Mouse (Mus musculus) midbrain, embryonic 13.5 days (tissue): ENCODE data around the gene Yipf3. TPM values are rescaled to one million over a fixed set of nuclear protein-coding genes. Genes with fewer than 3 reads are reported as not detected.

Experiments used
- ATAC-seq: fragments of 200-750 bp; cut with Nextera tagmentation; 2 replicates; pipeline ENCODE4 v1.8.0; 2017; ENCODE audit warnings: mild to moderate bottlenecking, moderate TSS enrichment, moderate library complexity
- H3K27ac ChIP-seq: fragments of 300-500 bp; sonication (generic); 2 replicates; pipeline ENCODE4 v1.5.1; 2015; ENCODE audit warnings: inconsistent platforms, mild to moderate bottlenecking, moderate library complexity
- H3K27me3 ChIP-seq: fragments of 300-500 bp; sonication (generic); 2 replicates; pipeline ENCODE4 v1.6.1; 2015; ENCODE audit warnings: mild to moderate bottlenecking, inconsistent platforms
- H3K36me3 ChIP-seq: fragments of 300-500 bp; sonication (generic); 2 replicates; pipeline ENCODE4 v1.6.1; 2015; ENCODE audit warnings: mild to moderate bottlenecking, inconsistent platforms
- H3K4me1 ChIP-seq: fragments of 300-500 bp; sonication (generic); replicated peaks from 2 replicates; pipeline ENCODE4 v1.6.1; 2015; ENCODE audit warnings: inconsistent platforms
- H3K4me2 ChIP-seq: fragments of 300-500 bp; sonication (generic); replicated peaks from 2 replicates; pipeline ENCODE4 v1.6.1; 2015; ENCODE audit warnings: moderate library complexity, mild to moderate bottlenecking, inconsistent platforms
- H3K4me3 ChIP-seq: fragments of 300-500 bp; sonication (generic); replicated peaks from 2 replicates; pipeline ENCODE4 v1.5.1; 2015; ENCODE audit warnings: mild to moderate bottlenecking, inconsistent platforms
- H3K9ac ChIP-seq: fragments of 300-500 bp; sonication (generic); replicated peaks from 2 replicates; pipeline ENCODE4 v1.6.1; 2015; ENCODE audit warnings: mild to moderate bottlenecking, inconsistent platforms
- H3K9me3 ChIP-seq: fragments of 300-500 bp; sonication (generic); 2 replicates; pipeline ENCODE4 v1.6.1; 2016; ENCODE audit warnings: mild to moderate bottlenecking, inconsistent platforms
- WGBS: fragments of 180-500 bp; shearing (Covaris S2); methylation state at CpG from one replicate; pipeline ENCODE4 v1.1.7; 2015; 5-methylcytosine and 5-hydroxymethylcytosine counted together
- polyA plus RNA-seq: library from polyadenylated mRNA; unstranded; fragments of >200 nt; fragmentation: Nextera tagmentation; extraction: Ambion mirVana; gene quantifications from 2 replicates; pipeline ENCODE4 v1.2.1, GENCODE M21; 2015

Yipf3 gene
- polyA plus RNA-seq, 1 experiment from 2014 or later = 91.6 TPM

GRCm38 (mm10) chr17:46241471-46241870, 6.4 kb upstream of the Yipf3 start:
- H3K9me3 ChIP-seq = no peaks in the 10 kb centered on the region
- H3K9ac ChIP-seq = no peak overlapping the region
- WGBS = 86% methylated on average over 11 of the region's 11 CpGs
- no peak overlapping the region for H3K27ac ChIP-seq
- H3K4me2 ChIP-seq = no peak overlapping the region
- H3K27me3 ChIP-seq = no peaks in the 10 kb centered on the region
- peaks cover 98% of the 10 kb centered on the region for H3K36me3 ChIP-seq
- H3K4me1 ChIP-seq = peaks cover 7% of the 10 kb centered on the region
- no peak for ATAC-seq
- no peak overlapping the region for H3K4me3 ChIP-seq

DNA sequence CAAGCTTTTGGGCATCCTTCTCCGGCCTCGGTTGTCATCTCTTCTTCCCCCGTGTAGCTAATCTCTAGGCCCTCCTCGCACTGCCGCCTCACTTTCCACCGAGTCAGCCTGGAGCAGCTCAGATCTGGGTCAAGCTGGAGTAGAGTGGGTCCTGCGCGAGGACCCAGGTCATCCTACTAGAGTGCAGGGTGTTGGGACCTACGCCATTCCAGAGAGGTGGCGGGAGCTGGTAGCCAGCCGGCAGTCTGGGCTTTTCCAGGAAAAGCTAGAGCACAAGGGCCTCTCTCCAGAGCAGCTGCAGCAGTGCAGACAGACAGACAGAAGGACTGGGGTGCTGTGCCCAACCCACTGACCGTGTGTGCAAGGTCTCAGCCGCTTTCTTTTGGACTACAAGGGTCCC, 5.6 kb upstream of the Yipf3 start:
- 86% methylated on average over 13 of the region's 13 CpGs for WGBS
- H3K27me3 ChIP-seq = no peaks in the 10 kb centered on the region
- H3K4me2 ChIP-seq = no peak overlapping the region
- H3K36me3 ChIP-seq = peaks cover 93% of the 10 kb centered on the region
- H3K27ac ChIP-seq = no peak overlapping the region
- no peak overlapping the region for H3K4me3 ChIP-seq
- no peak overlapping the region for H3K9ac ChIP-seq
- peaks cover 14% of the 10 kb centered on the region for H3K4me1 ChIP-seq
- no peak for ATAC-seq
- no peaks in the 10 kb centered on the region for H3K9me3 ChIP-seq

- Histone ChIP-seq H3K4me3 (no peak overlapping the region), H3K27ac (no peak overlapping the region), H3K36me3 (peaks cover 85% of the 10 kb centered on the region), H3K4me2 (no peak overlapping the region), H3K9ac (no peak overlapping the region), H3K27me3 (no peaks in the 10 kb centered on the region), H3K4me1 (peaks cover 14% of the 10 kb centered on the region), H3K9me3 (no peaks in the 10 kb centered on the region)
- 90% methylated on average over 4 of the region's 4 CpGs for WGBS
- no peak for ATAC-seq
These were observed 4.9 kb upstream of the Yipf3 start for GRCm38 (mm10) chr17:46242993-46243392.

DNA sequence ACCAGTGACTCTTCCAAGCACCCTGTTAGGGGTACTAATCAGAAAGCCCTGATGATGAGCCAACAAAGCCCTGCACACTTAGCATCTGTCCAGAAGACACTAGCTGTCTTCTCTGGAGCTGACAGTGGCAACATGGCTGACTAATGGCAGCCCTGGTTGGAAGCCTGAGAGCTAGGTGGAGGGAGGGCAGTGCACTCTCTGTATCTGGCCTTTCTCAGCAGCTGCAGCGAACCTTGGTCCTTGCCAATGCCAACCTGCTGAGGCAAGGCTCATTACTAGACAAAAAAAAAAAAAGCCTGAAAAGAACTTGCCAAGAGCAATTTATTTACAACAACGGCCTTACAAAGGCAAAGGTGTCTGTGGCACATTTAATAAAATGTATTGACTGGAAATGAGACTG, 4.3 kb upstream of the Yipf3 start:
- Histone ChIP-seq H3K27me3 (no peaks in the 10 kb centered on the region), H3K36me3 (peaks cover 79% of the 10 kb centered on the region), H3K9me3 (no peaks in the 10 kb centered on the region), H3K4me3 (no peak overlapping the region), H3K4me2 (no peak overlapping the region), H3K4me1 (peaks cover 17% of the 10 kb centered on the region), H3K27ac (no peak overlapping the region), H3K9ac (no peak overlapping the region)
- WGBS = 83% methylated on average over 2 of the region's 2 CpGs
- no peak for ATAC-seq

DNA sequence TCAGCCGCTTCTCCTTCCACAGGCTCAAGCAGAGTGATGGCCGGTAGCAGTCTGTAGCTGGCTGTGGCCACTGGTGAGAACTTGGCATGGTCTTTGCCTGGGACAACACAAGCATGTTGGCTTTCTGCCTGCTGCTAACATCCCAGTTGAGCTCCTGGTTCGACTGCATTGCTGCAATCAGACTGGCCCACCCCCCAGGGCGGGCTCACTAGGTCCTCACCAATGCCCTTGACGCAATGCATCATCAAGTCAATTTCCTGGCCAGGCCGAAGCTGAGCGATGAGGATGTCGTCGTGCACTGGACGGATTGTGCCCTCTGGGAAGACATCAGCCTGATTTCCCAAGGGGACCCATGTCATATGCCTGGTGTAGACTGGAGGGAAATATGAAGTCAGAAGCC, 3.3 kb upstream of the Yipf3 start:
- Histone ChIP-seq H3K9me3 (no peaks in the 10 kb centered on the region), H3K9ac (no peak overlapping the region), H3K4me2 (no peak overlapping the region), H3K27ac (no peak overlapping the region), H3K4me3 (no peak overlapping the region), H3K36me3 (peaks cover 75% of the 10 kb centered on the region), H3K4me1 (peaks cover 26% of the 10 kb centered on the region), H3K27me3 (no peaks in the 10 kb centered on the region)
- no peak for ATAC-seq
- WGBS = 85% methylated on average over 10 of the region's 10 CpGs

GRCm38 (mm10) chr17:46248189-46248522, 276 bp downstream of the Yipf3 start:
- Histone ChIP-seq H3K36me3 (peaks cover 70% of the 10 kb centered on the region), H3K4me1 (peaks cover 30% of the 10 kb centered on the region), H3K9me3 (no peaks in the 10 kb centered on the region), H3K9ac (peak overlapping the region; percentile 99), H3K4me2 (peak overlapping the region; percentile 93), H3K27me3 (no peaks in the 10 kb centered on the region), H3K4me3 (peak overlapping the region; percentile 98), H3K27ac (peak overlapping the region; percentile 78)
- WGBS = 1% methylated on average over 37 of the region's 37 CpGs
- ATAC-seq = peak; percentile 70

DNA sequence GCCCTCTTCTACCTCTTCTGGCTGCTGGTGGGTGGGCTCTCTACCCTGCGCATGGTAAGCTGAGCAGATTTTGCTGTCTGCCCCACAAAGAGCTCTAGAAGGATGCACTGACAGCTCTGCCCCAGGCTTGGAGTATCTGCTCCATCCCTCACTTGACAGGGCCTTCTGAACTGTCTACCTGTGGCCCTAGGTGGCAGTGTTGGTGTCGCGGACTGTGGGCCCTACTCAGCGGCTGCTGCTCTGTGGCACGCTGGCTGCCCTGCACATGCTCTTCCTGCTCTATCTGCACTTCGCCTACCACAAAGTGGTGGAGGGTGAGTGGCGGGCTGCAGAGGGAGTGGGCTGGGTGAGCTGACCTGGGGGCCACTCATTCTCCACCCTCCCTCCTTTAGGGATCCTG, 3.3 kb downstream of the Yipf3 start:
- 81% methylated on average over 7 of the region's 7 CpGs for whole genome bisulfite sequencing
- H3K36me3 ChIP-seq = peaks cover 40% of the 10 kb centered on the region
- no peak overlapping the region for H3K27ac ChIP-seq
- H3K4me3 ChIP-seq = no peak overlapping the region
- H3K9me3 ChIP-seq = no peaks in the 10 kb centered on the region
- no peak for ATAC-seq
- peaks cover 6% of the 10 kb centered on the region for H3K27me3 ChIP-seq
- H3K4me2 ChIP-seq = no peak overlapping the region
- H3K9ac ChIP-seq = no peak overlapping the region
- peaks cover 51% of the 10 kb centered on the region for H3K4me1 ChIP-seq

DNA sequence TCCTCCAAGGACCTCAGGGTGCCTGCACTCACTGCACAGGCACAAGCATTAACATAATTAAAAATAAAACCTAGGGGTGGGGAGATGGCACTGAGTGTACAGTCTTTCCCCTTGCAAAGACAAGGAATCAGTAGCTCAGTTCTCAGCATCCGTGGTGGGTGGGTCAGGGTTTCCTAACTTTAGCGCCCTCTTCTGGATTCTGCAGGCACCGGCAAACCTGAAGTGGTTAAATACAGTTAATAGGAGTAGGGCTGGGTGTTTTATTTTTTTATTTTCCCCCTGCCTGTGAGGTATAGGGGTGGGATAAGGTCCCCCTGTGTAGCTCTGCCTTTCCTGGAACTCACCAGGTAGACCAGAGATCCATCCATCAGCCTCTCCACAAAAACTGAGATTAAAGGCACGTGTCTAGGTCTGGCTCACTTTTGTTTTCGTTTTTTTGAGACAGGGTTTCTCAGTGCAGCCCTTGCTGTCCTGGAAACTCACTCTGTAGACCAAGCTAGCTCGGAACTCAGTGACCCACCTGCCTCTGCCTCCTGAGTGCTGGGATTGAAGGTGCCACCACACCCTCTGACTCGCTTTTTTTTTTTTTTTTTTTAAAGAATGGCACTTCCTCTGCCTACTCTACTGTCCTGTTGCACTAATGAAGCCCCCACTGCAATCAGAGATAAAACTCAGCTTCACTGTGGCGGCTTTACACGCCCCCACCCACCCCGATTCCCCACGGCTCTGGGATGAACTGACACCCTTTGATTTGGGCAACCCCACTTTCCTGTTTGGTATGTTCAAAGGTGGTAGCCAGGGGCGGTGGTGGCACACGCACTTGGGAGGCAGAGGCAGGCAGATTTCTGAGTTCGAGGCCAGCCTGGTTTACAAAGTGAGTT, 4.9 kb downstream of the Yipf3 start:
- H3K27ac ChIP-seq = 0 out of 2 replicates have a peak overlapping the region, but pooled peaks have one; percentile 70
- H3K9me3 ChIP-seq = no peaks in the 10 kb centered on the region
- H3K4me2 ChIP-seq = peak overlapping the region; percentile 98
- peak overlapping the region; percentile 82; the same call in 1 of the 2 replicates for H3K9ac ChIP-seq
- no peak for ATAC-seq
- peaks cover 40% of the 10 kb centered on the region for H3K4me1 ChIP-seq
- WGBS = 58% methylated on average over 14 of the region's 14 CpGs
- peak overlapping the region; percentile 82 for H3K4me3 ChIP-seq
- H3K27me3 ChIP-seq = peaks cover 6% of the 10 kb centered on the region
- H3K36me3 ChIP-seq = peaks cover 50% of the 10 kb centered on the region

GRCm38 (mm10) chr17:46253452-46254084, 5.7 kb downstream of the Yipf3 start, which contains the start of gene Lrrc73:
Gene Lrrc73, plus strand, starts transcription at chr17:46253531.
- peak; percentile 87 for ATAC-seq
- WGBS = 2% methylated on average over 39 of the region's 48 CpGs
- Histone ChIP-seq H3K4me2 (peak within 1 kb of the TSS; percentile 98), H3K27me3 (peaks cover 6% of the 10 kb centered on the region), H3K9ac (peak within 1 kb of the TSS; percentile 82), H3K27ac (peak within 1 kb of the TSS; percentile 70), H3K4me3 (peak within 1 kb of the TSS; percentile 82), H3K9me3 (no peaks in the 10 kb centered on the region), H3K36me3 (peaks cover 58% of the 10 kb centered on the region), H3K4me1 (peaks cover 39% of the 10 kb centered on the region)

DNA sequence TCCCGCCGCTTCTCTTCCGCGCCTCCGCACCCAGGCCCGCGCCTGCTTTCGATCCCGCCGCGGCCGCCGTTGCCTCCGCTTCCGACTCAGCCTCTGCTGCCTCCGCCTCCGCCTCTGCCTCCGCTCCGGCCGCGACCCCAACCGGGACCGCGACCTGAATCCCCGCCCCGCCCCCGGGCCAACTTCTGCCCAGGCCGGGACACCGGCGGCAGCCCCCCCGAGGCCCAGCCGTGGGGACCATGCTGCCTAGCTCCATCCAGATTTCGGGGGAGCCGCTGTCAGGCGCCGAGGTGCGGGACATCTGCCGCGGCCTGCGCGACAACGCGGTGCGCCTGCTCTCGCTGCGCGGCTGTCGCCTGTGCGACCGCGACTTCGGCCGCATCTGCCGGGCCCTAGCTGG, 6.2 kb downstream of the Yipf3 start:
- no peaks in the 10 kb centered on the region for H3K9me3 ChIP-seq
- H3K4me1 ChIP-seq = peaks cover 33% of the 10 kb centered on the region
- WGBS = 0% methylated on average over 42 of the region's 54 CpGs
- peak overlapping the region; percentile 98 for H3K4me2 ChIP-seq
- peak overlapping the region; percentile 82 for H3K9ac ChIP-seq
- H3K36me3 ChIP-seq = peaks cover 62% of the 10 kb centered on the region
- peak; percentile 51 for ATAC-seq
- H3K4me3 ChIP-seq = peak overlapping the region; percentile 82
- H3K27me3 ChIP-seq = peaks cover 6% of the 10 kb centered on the region
- peak overlapping the region; percentile 70 for H3K27ac ChIP-seq

- Histone ChIP-seq H3K9ac (peak overlapping the region; percentile 82), H3K4me2 (peak overlapping the region; percentile 98), H3K27me3 (peaks cover 6% of the 10 kb centered on the region), H3K9me3 (no peaks in the 10 kb centered on the region), H3K4me1 (peaks cover 26% of the 10 kb centered on the region), H3K4me3 (peak overlapping the region; percentile 82), H3K27ac (no peak overlapping the region), H3K36me3 (peaks cover 63% of the 10 kb centered on the region)
- no peak for ATAC-seq
- WGBS = 32% methylated on average over 6 of the region's 6 CpGs
These were observed 7.3 kb downstream of the Yipf3 start for GRCm38 (mm10) chr17:46255147-46255546.

DNA sequence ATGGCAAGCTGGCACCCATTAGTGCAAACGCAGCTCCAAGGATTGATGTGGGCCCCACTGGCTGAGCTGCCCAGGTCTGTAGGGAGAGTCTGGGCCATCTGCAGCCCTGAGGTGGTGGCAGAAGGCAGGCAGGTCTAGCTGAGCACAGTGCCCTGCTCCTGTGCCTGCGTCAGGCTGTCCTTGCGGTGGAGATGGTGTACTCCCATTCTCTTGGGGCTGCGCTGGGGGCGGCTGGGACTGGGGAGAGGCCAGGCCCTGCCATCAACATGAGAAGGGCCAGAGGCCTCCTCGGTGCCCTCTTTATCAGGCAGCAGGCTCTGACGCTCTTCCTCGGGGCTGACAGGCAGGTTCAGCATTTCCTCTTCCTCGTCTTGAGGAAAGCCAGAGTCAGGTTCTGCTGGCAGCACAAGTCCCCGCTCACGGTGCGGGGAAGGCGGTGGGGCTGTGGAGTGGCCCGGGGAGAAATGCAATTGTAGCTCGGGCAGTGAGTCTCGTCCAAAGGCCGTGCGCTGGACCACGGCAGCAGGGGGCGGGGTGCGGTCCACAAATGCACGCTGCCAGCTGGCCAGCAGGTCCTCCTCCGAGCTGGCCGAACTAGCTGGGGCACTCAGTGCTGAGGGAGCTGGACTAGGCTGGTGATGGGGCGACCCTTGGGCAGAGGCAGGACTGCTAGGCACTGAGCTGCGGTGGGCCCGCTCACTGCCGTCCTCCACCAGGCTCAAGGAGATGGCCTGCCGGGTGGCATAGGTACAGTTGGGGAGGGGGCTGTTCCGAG, 10.6 kb downstream of the Yipf3 start:
- no peak for ATAC-seq

More for the DNA sequence above, 10.6 kb downstream of the Yipf3 start:
- Histone ChIP-seq H3K36me3 (peaks cover 72% of the 10 kb centered on the region), H3K27ac (no peak overlapping the region), H3K4me3 (no peak overlapping the region), H3K27me3 (peaks cover 6% of the 10 kb centered on the region), H3K9ac (no peak overlapping the region), H3K4me1 (peaks cover 22% of the 10 kb centered on the region), H3K4me2 (no peak overlapping the region), H3K9me3 (no peaks in the 10 kb centered on the region)
- WGBS = 79% methylated on average over 30 of the region's 30 CpGs
